Mouse (Mus musculus) lung, adult 2 months (tissue): ENCODE measurements around the gene Tbc1d10a.

ENCODE experiments used
- CTCF ChIP-seq: fragments of 200-500 bp; IDR thresholded peaks from 2 replicates; pipeline ENCODE4 v1.5.1; 2011; ENCODE audit warnings: mild to moderate bottlenecking, low read length, control low read depth; ENCODE audit not compliant: insufficient read depth
- POLR2A ChIP-seq: fragments of 200-500 bp; IDR thresholded peaks from 2 replicates; pipeline ENCODE4 v1.6.1; 2011; ENCODE audit warnings: low read depth, mild to moderate bottlenecking, control low read depth, low read length, borderline replicate concordance; ENCODE audit errors: extremely low read depth

DNA sequence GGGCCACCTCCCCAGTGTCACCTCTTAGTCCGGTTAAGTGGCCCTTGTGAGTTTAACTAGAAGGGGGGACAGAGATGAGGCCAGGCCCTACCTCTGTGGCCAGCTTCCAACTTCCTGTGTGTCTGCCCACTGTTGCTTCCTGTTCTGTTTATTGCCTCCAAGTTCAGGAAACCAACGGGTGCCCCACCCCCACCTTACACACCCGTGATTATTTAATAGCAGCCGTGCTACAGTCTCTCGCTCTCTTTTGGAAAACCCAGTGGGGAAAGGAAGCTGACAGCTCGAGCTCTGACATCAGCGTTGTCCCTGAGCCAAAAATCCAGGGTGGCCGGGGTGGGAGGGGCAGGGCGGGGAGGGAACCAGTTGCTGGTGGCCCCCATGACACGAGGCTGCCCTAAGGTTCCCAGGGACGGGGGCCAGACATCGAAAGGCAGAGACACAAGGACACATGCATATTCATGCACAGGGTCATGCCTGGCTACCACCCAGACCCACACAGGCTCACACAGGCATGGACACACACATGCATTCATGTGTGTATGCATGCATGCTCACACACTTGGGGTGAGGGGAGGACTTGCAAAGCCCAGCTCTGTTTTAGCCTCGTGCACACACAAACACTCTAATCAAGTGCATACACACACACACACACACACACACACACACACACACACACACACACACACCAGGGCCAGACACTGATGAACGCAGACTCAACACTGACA lies 74.0 kb downstream of the Tbc1d10a start:
- TF ChIP-seq CTCF (no peak), POLR2A (no peak)
